Mouse (Mus musculus) spleen, adult 2 months (tissue): ENCODE measurements at regions not wholly inside any gene's neighbourhood (a gene's known extent, or its start where the extent isn't known, plus 50 kb on each side); places are given as distances from the start of the nearest gene placed in this dataset.

Experiments
- CTCF ChIP-seq: fragments of 200-500 bp; IDR thresholded peaks from 2 replicates; pipeline ENCODE4 v1.5.1; 2011; ENCODE audit warnings: mild to moderate bottlenecking, inconsistent platforms; ENCODE audit not compliant: insufficient read depth, insufficient read length, insufficient replicate concordance; ENCODE audit errors: extremely low read depth
- POLR2A ChIP-seq: fragments of 200-500 bp; IDR thresholded peaks from 2 replicates; pipeline ENCODE4 v1.6.1; 2011; ENCODE audit warnings: low read depth, low read length, inconsistent platforms

DNA sequence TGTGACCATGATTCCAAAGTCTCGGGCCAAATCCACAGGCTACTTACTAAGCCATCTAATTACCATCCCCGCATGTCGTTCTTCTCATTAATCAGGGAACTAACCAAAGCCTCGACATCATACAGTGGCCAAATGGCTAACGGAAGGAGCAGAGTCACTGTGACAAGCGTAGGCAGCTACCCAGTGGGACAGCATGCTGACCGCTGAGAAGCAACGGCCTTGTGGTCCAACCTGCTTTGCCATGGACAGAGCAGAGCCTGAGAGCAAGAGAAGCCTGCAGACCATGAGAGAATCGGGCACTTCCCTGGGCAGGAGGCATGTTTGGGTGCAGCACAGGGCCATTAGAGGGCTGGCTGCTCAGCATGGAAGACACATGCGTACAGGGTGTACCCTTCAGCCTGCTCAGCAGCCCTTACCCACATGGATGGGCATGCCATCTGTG, 268.5 kb upstream of the Atp2b1 start:
- TF ChIP-seq CTCF (no peak), POLR2A (no peak)
